Mouse (Mus musculus): ENCODE results near the gene Lhfp.

- no peak for TF ChIP-seq CTCF (IDR thresholded peaks at IDR 0.05; ENCODE audit: control insufficient read depth, insufficient read depth, insufficient read length)
- no peak for TF ChIP-seq USF1 (IDR thresholded peaks at IDR 0.05; ENCODE audit: low read depth)
- peak; percentile 74 for TF ChIP-seq MYOD1 (IDR thresholded peaks at IDR 0.05; ENCODE audit: control insufficient read depth, insufficient read length, low read depth)
- TF ChIP-seq MAX (IDR thresholded peaks at IDR 0.05): no peak
Observed at GRCm38 (mm10) chr3:53284471-53285177, 243.3 kb downstream of the Lhfp start.

All from C2C12 (cell line).